Mouse (Mus musculus) thymus, adult 18-20 months (tissue): ENCODE data around the gene Atxn2.
A peak's percentile ranks its signal among the peaks of the same experiment; 100 is the strongest.
"Not testable (repeated sequence)": the region's sequence is repeated elsewhere in the genome, so short reads cannot be mapped to it uniquely, and the experiment has no call there.

Experiments
- DNase-seq, 2 experiments: peaks; one replicate each; pipeline ENCODE4 v3.0.0; 2022; ENCODE audit warnings: mixed read lengths in 2 of 2

Atxn2 gene

GRCm38 (mm10) chr5:121712232-121712933 is 1.2 kb downstream of the Atxn2 start:
- peak; percentile 19 to 41 for DNase-seq

- DNase-seq, result peak; percentile 21 to 24
These were observed 1.9 kb downstream of the Atxn2 start for GRCm38 (mm10) chr5:121712934-121713538.

- DNase-seq, result peak in 1 of 2 experiments; percentile 17
These were observed 3.2 kb downstream of the Atxn2 start for GRCm38 (mm10) chr5:121714331-121714730.

GRCm38 (mm10) chr5:121714928-121715327 is 3.8 kb downstream of the Atxn2 start:
- no peak for DNase-seq

- no peak for DNase-seq
These were observed 7.3 kb downstream of the Atxn2 start for GRCm38 (mm10) chr5:121718462-121718861.

- DNase-seq, result no peak
These were observed 9.9 kb downstream of the Atxn2 start for GRCm38 (mm10) chr5:121720888-121721585.

GRCm38 (mm10) chr5:121721841-121722240 is 10.7 kb downstream of the Atxn2 start:
- DNase-seq, result no peak

- DNase-seq, result no peak
These were observed 13.5 kb downstream of the Atxn2 start for GRCm38 (mm10) chr5:121724678-121725077.

- no peak for DNase-seq
These were observed 18.9 kb downstream of the Atxn2 start for GRCm38 (mm10) chr5:121730057-121730456.

GRCm38 (mm10) chr5:121736641-121737040 is 25.5 kb downstream of the Atxn2 start:
- DNase-seq, result no peak

- DNase-seq, result not testable (repeated sequence)
These were observed 27.0 kb downstream of the Atxn2 start for GRCm38 (mm10) chr5:121738162-121738561.

- no peak for DNase-seq
These were observed 27.5 kb downstream of the Atxn2 start for GRCm38 (mm10) chr5:121738576-121739191.

GRCm38 (mm10) chr5:121740516-121740915 is 29.4 kb downstream of the Atxn2 start:
- no peak for DNase-seq

- DNase-seq, result no peak
These were observed 31.8 kb downstream of the Atxn2 start for GRCm38 (mm10) chr5:121742915-121743314.

- DNase-seq, result not testable (repeated sequence)
These were observed 36.9 kb downstream of the Atxn2 start for GRCm38 (mm10) chr5:121747884-121748594.

- DNase-seq, result no peak
These were observed 38.5 kb downstream of the Atxn2 start for GRCm38 (mm10) chr5:121749633-121750032.

- no peak for DNase-seq
These were observed 46.8 kb downstream of the Atxn2 start for GRCm38 (mm10) chr5:121757900-121758299.

- no peak for DNase-seq
These were observed 47.2 kb downstream of the Atxn2 start for GRCm38 (mm10) chr5:121758341-121758740.

- no peak for DNase-seq
These were observed 48.8 kb downstream of the Atxn2 start for GRCm38 (mm10) chr5:121759921-121760320.

GRCm38 (mm10) chr5:121761459-121761858 is 50.3 kb downstream of the Atxn2 start:
- no peak for DNase-seq

- DNase-seq, result no peak
These were observed 51.8 kb downstream of the Atxn2 start for GRCm38 (mm10) chr5:121762949-121763348.

GRCm38 (mm10) chr5:121765020-121765419 is 53.9 kb downstream of the Atxn2 start:
- DNase-seq, result peak in 1 of 2 experiments; percentile 8
